Mouse (Mus musculus) midbrain, embryonic 13.5 days (tissue): ENCODE results near the gene Basp1. TPM values are rescaled to one million over a fixed set of nuclear protein-coding genes. Genes with fewer than 3 reads are reported as not detected.
"Not testable (repeated sequence)": the region's sequence is repeated elsewhere in the genome, so short reads cannot be mapped to it uniquely, and the experiment has no call there.

Source experiments
- ATAC-seq: fragments of 200-750 bp; cut with Nextera tagmentation; 2 replicates; pipeline ENCODE4 v1.8.0; 2017; ENCODE audit warnings: mild to moderate bottlenecking, moderate TSS enrichment, moderate library complexity
- H3K27ac ChIP-seq: fragments of 300-500 bp; sonication (generic); 2 replicates; pipeline ENCODE4 v1.5.1; 2015; ENCODE audit warnings: inconsistent platforms, mild to moderate bottlenecking, moderate library complexity
- H3K27me3 ChIP-seq: fragments of 300-500 bp; sonication (generic); 2 replicates; pipeline ENCODE4 v1.6.1; 2015; ENCODE audit warnings: mild to moderate bottlenecking, inconsistent platforms
- H3K36me3 ChIP-seq: fragments of 300-500 bp; sonication (generic); 2 replicates; pipeline ENCODE4 v1.6.1; 2015; ENCODE audit warnings: mild to moderate bottlenecking, inconsistent platforms
- H3K4me1 ChIP-seq: fragments of 300-500 bp; sonication (generic); replicated peaks from 2 replicates; pipeline ENCODE4 v1.6.1; 2015; ENCODE audit warnings: inconsistent platforms
- H3K4me2 ChIP-seq: fragments of 300-500 bp; sonication (generic); replicated peaks from 2 replicates; pipeline ENCODE4 v1.6.1; 2015; ENCODE audit warnings: moderate library complexity, mild to moderate bottlenecking, inconsistent platforms
- H3K4me3 ChIP-seq: fragments of 300-500 bp; sonication (generic); replicated peaks from 2 replicates; pipeline ENCODE4 v1.5.1; 2015; ENCODE audit warnings: mild to moderate bottlenecking, inconsistent platforms
- H3K9ac ChIP-seq: fragments of 300-500 bp; sonication (generic); replicated peaks from 2 replicates; pipeline ENCODE4 v1.6.1; 2015; ENCODE audit warnings: mild to moderate bottlenecking, inconsistent platforms
- H3K9me3 ChIP-seq: fragments of 300-500 bp; sonication (generic); 2 replicates; pipeline ENCODE4 v1.6.1; 2016; ENCODE audit warnings: mild to moderate bottlenecking, inconsistent platforms
- WGBS: fragments of 180-500 bp; shearing (Covaris S2); methylation state at CpG from one replicate; pipeline ENCODE4 v1.1.7; 2015; 5-methylcytosine and 5-hydroxymethylcytosine counted together
- polyA plus RNA-seq: library from polyadenylated mRNA; unstranded; fragments of >200 nt; fragmentation: Nextera tagmentation; extraction: Ambion mirVana; gene quantifications from 2 replicates; pipeline ENCODE4 v1.2.1, GENCODE M21; 2015

The Basp1 gene
- 205 and 211 TPM in 2 replicates for polyA plus RNA-seq

- under 1% methylated on average over 26 of the region's 60 CpGs for WGBS
Observed at GRCm38 (mm10) chr15:25413378-25413901, at the start of gene Basp1. Gene Basp1 (minus strand): TSS chr15:25413764.

GRCm38 (mm10) chr15:25463076-25463475 is 49.5 kb upstream of the Basp1 start:
- not testable (repeated sequence) for H3K4me2 ChIP-seq, H3K27me3 ChIP-seq, H3K9me3 ChIP-seq, ATAC-seq, H3K27ac ChIP-seq, H3K9ac ChIP-seq, H3K36me3 ChIP-seq, H3K4me1 ChIP-seq, H3K4me3 ChIP-seq

More at GRCm38 (mm10) chr15:25413378-25413901, at the start of gene Basp1:
- Histone ChIP-seq H3K9me3 (no peaks in the 10 kb centered on the region), H3K4me3 (peak within 1 kb of the TSS; percentile 100), H3K36me3 (peaks cover 7% of the 10 kb centered on the region; the same call in 1 of the 2 replicates), H3K4me1 (peaks cover 42% of the 10 kb centered on the region), H3K9ac (peak within 1 kb of the TSS; percentile 100), H3K27ac (peak within 1 kb of the TSS; percentile 100), H3K27me3 (no peaks in the 10 kb centered on the region), H3K4me2 (peak within 1 kb of the TSS; percentile 68)
- peak; percentile 44 for ATAC-seq

DNA sequence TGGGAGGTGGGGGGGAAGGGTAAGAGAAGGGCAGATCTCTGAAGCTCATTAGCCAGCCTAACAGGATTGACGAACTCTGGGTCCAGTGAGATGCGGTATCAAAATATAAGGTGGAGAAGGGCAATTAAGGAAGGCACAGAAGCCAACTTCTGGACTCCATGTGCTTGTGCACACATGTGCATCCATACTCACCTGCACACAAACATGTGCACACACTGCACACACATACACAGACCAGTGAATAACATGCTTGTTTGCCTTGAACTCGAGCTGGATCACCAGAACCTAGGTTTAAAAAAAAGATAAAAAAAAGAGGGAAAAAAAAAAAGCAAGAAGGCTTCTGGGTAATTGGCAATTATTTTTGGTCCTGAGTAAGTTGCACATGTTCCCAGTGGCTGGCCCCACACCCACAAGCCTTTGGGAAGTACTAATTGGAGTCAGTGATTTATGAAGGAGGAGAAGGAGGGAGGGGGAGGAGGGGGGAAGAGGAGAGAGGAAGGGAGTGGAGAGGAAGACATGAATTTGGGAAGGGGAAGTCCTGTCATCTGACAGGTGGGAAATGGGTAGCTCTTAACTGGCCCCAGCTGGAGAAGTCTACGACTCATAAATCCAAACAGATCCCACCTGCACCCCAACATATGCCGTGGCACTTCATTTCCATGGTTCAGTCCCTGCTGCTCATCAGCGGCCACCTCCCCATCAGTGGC is 48.6 kb upstream of the Basp1 start:
- WGBS, result 82% methylated on average over 6 of the region's 6 CpGs
- ATAC-seq, result no peak
- H3K36me3 ChIP-seq, result no peaks in the 10 kb centered on the region
- H3K4me1 ChIP-seq, result peaks cover 10% of the 10 kb centered on the region; the same call in 1 of the 2 replicates
- no peak overlapping the region for H3K27ac ChIP-seq
- no peak overlapping the region for H3K9ac ChIP-seq
- no peaks in the 10 kb centered on the region for H3K9me3 ChIP-seq
- H3K4me2 ChIP-seq, result no peak overlapping the region
- H3K4me3 ChIP-seq, result no peak overlapping the region
- H3K27me3 ChIP-seq, result no peaks in the 10 kb centered on the region

DNA sequence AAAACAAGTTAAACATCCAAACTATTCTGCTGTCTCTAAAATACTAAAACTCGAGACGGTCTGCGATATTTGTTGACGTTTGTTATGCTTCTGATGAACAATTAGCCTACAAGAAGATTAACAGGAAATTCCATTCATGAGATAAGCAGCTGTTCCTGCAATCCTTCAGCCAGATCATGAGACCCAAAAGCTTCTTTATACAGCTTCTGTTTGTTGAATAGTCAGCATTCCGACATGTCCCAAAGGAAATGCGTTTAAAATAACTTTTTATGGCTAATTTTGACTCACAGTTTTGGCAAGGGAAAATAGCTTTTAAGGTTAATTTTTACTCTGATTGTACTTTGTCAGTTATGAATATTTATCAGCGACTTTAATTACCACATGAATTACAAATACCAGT is 46.3 kb upstream of the Basp1 start:
- Histone ChIP-seq H3K9me3 (no peaks in the 10 kb centered on the region), H3K4me1 (peaks cover 10% of the 10 kb centered on the region; the same call in 1 of the 2 replicates), H3K4me2 (no peak overlapping the region), H3K36me3 (no peaks in the 10 kb centered on the region), H3K9ac (no peak overlapping the region), H3K27ac (no peak overlapping the region), H3K4me3 (no peak overlapping the region), H3K27me3 (no peaks in the 10 kb centered on the region)
- WGBS, result 35% methylated on average over 7 of the region's 7 CpGs
- no peak for ATAC-seq

DNA sequence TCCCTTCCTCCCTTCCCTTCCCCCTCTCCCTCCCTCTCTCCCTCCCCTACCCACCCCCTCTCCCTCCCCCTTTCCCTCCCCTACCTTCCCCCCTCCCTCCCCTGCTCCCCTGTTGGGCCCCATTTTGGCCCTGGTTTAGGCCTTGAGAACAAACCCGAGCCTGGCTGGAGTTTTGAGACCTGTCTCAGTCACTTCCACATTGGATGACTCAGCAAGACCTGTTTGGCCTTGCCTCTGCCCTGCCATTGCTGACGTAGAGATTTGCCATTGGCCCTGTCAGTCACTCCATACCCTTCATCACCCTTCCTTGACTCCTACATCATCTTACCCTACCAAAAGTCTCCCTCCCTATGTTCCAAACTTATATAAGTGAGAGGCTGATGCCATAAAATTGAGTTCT is 43.9 kb upstream of the Basp1 start:
- H3K36me3 ChIP-seq, result no peaks in the 10 kb centered on the region
- no peaks in the 10 kb centered on the region for H3K9me3 ChIP-seq
- H3K9ac ChIP-seq, result no peak overlapping the region
- no peak overlapping the region for H3K4me2 ChIP-seq
- no peaks in the 10 kb centered on the region for H3K27me3 ChIP-seq
- H3K27ac ChIP-seq, result no peak overlapping the region
- 81% methylated on average over 2 of the region's 2 CpGs for WGBS
- no peak for ATAC-seq
- peaks cover 10% of the 10 kb centered on the region; the same call in 1 of the 2 replicates for H3K4me1 ChIP-seq
- H3K4me3 ChIP-seq, result no peak overlapping the region

DNA sequence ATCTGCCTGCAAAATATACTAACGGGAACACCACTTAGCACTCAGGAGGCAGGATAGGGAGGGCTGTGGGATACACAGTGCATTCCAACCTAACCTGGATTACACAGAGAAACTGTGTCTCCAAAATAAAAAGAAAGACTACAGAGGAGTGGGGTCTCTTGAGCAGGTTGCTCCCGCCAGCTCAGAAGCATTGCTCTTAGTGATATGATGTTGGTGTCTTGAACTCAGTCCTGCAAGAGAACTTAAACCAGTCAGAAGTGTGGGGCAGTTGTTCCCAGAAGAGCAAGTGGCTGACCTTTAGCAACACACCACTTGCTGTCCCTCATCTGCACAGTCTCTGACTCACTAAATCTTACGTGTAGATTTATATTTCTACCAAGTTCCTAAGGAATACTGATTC is 40.0 kb upstream of the Basp1 start:
- H3K9ac ChIP-seq, result no peak overlapping the region
- no peaks in the 10 kb centered on the region for H3K36me3 ChIP-seq
- H3K4me2 ChIP-seq, result no peak overlapping the region
- H3K27ac ChIP-seq, result no peak overlapping the region
- H3K4me1 ChIP-seq, result no peaks in the 10 kb centered on the region
- no peak overlapping the region for H3K4me3 ChIP-seq
- 95% methylated on average over 3 of the region's 3 CpGs for WGBS
- H3K9me3 ChIP-seq, result no peaks in the 10 kb centered on the region
- no peaks in the 10 kb centered on the region for H3K27me3 ChIP-seq
- ATAC-seq, result no peak

DNA sequence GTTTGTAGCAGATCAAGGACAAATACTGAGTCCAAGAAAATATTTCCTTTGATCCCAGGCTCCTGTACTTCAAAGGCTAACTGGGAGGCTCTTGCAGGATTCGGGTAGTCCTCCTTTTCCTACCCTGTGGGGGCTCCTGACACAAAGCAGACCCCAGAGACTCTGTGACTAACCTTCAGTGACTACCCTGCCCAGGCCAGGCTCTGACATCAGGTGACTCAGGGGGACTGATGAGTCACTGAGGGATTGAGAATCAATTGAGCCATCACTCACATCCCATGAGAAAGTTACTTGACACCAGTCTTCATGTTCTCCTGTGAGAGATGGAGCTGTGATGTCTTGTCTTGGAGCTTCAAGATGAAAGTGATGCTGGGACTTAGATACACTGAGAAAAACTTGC is 35.8 kb upstream of the Basp1 start:
- H3K9ac ChIP-seq, result no peak overlapping the region
- no peaks in the 10 kb centered on the region for H3K9me3 ChIP-seq
- 56% methylated on average over 1 of the region's 1 CpGs for WGBS
- no peaks in the 10 kb centered on the region for H3K36me3 ChIP-seq
- no peak overlapping the region for H3K4me2 ChIP-seq
- no peak overlapping the region for H3K4me3 ChIP-seq
- ATAC-seq, result no peak
- peaks cover 5% of the 10 kb centered on the region; the same call in 1 of the 2 replicates for H3K27me3 ChIP-seq
- H3K27ac ChIP-seq, result no peak overlapping the region
- H3K4me1 ChIP-seq, result peaks cover 10% of the 10 kb centered on the region

DNA sequence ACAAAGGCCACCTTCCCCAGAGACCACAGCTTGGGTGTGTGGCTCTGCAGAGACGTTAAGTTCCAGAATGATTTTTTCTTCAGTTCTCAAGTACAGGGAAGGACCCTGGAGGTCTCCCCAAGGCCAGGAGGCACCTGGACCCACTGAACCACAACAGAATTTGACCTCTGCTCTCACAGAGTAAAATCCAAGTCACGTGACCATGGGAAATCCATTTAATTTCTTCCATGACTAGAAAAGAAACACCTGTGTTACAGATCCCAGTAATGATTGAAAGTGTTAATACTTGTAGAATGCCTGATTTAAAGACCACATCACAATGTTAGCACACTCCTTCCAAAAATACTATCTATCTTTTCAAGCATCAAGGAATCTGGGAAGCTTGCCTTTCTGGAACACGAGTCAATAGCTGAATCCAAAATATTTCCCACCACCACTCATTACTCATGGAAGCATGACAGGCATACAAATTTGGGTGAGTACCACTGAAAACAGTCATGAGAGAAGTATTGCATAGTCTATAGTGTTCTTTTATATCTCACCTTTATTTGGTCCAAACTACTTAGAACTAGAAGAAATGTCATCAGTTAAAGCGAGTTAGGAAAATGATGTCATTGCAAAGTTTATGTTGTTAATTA is 35.3 kb upstream of the Basp1 start:
- H3K27ac ChIP-seq, result no peak overlapping the region
- H3K4me2 ChIP-seq, result no peak overlapping the region
- no peak for ATAC-seq

DNA sequence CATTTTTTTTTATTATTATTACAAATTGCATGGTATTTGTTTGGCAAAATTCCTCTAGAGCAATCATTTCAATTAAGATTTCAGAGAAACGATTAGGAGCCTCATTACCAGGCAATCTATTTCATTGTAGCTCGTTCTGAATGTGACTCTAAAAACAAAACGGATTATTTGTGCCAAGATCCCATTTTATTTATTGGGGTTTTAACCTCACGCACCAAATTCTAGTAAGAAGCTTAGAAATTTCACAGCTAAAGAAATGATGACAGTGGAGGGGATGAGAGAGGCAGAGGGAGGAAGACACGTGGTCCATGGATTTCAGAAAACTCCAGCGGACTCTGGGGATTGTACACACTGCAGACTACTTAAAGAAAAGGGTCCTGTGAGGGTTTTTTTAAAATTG is 33.6 kb upstream of the Basp1 start:
- no peak overlapping the region for H3K4me3 ChIP-seq
- H3K4me1 ChIP-seq, result peaks cover 10% of the 10 kb centered on the region
- no peaks in the 10 kb centered on the region for H3K9me3 ChIP-seq
- no peak for ATAC-seq
- H3K9ac ChIP-seq, result no peak overlapping the region
- peaks cover 13% of the 10 kb centered on the region for H3K27me3 ChIP-seq
- no peak overlapping the region for H3K27ac ChIP-seq
- no peaks in the 10 kb centered on the region for H3K36me3 ChIP-seq
- H3K4me2 ChIP-seq, result no peak overlapping the region
- 75% methylated on average over 6 of the region's 6 CpGs for WGBS

More for the DNA sequence above, 35.3 kb upstream of the Basp1 start:
- no peak overlapping the region for H3K4me3 ChIP-seq
- H3K9me3 ChIP-seq, result no peaks in the 10 kb centered on the region
- H3K9ac ChIP-seq, result no peak overlapping the region
- 82% methylated on average over 4 of the region's 4 CpGs for WGBS
- H3K27me3 ChIP-seq, result peaks cover 6% of the 10 kb centered on the region; the same call in 1 of the 2 replicates
- H3K36me3 ChIP-seq, result no peaks in the 10 kb centered on the region
- H3K4me1 ChIP-seq, result peaks cover 10% of the 10 kb centered on the region

DNA sequence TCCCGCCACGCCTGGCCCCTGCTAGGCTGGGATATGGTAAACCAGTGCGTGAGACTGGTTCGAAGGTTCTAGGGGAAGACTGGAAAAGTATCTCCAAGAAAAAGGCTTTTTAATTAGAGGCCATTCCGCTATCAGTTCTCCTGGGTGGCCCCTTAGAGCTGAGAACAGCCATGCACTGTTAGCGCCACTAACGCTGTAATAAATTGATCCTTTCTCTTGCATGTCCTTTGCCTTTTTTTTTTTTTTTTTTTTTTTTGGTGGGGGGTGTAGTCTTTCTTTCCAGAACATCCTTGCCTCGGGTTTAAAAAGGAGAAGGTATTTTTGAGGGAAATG is 32.6 kb upstream of the Basp1 start:
- Histone ChIP-seq H3K27me3 (peaks cover 13% of the 10 kb centered on the region), H3K4me1 (peaks cover 19% of the 10 kb centered on the region), H3K4me3 (no peak overlapping the region), H3K9ac (no peak overlapping the region), H3K9me3 (no peaks in the 10 kb centered on the region), H3K27ac (no peak overlapping the region), H3K36me3 (no peaks in the 10 kb centered on the region), H3K4me2 (peak overlapping the region; percentile 40)
- no peak; the same call in none of the 2 replicates for ATAC-seq
- 26% methylated on average over 8 of the region's 8 CpGs for WGBS

DNA sequence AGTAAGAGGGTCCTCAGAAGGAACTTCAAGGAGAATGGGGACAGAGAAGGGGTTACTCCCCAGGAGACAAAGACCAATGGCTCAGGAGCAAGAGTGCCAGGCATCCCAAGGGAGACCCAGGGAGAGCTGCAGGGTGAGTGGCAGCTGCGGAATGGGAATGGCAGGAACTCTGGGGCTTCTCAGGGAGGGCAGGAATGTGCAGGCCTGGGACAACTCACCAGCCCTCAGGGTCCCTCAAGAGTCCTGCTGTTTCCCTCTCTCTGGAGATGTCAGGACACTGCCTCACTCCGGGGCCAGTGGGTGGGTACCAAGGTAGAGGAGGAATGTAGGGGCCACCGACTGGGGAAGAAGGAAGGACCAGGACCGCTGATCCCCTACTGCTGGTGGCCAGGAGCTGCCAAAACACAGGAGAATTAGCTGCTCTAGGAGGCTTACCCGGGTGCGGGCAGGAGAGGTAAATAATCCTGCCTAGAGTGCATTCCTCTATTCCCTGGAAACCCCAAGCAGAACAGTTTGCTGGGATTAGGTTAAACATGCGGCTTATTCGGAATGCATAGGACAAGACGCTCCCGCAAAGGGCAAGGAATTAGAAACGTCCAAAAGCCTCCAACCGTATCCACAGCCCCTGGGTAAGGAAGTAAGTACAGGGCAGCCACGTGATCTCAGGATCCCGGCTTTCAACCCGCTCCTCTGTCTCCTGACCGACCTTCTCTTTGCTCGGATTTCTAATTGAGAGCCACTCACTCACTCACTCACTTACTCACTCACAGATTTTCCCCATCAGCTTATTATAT is 32.0 kb upstream of the Basp1 start:
- Histone ChIP-seq H3K27ac (no peak overlapping the region), H3K4me3 (no peak overlapping the region), H3K4me2 (peak overlapping the region; percentile 40), H3K9ac (no peak overlapping the region; the same call in 1 of the 2 replicates), H3K36me3 (no peaks in the 10 kb centered on the region), H3K27me3 (peaks cover 13% of the 10 kb centered on the region), H3K9me3 (no peaks in the 10 kb centered on the region), H3K4me1 (peaks cover 20% of the 10 kb centered on the region)
- WGBS, result 7% methylated on average over 17 of the region's 17 CpGs
- ATAC-seq, result peak; percentile 62

DNA sequence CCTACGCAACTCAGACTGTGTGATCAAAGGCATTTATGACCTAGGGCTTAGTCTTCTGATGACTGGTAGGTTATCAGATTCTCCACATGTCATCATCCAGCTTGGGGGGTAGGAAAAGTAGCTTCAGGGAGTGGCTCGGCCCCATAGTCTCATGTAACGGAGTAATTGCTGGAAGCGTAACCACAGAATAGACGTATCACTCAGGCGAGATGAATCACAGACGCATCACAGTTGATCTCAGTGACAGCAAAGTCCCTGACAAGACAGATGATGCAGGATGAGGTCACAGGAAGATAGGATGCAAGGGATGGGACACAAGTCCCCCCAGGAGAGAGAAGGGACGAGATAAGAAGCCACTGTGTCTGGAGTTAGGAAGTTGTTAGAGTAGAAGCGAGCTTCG is 30.6 kb upstream of the Basp1 start:
- no peak for ATAC-seq
- Histone ChIP-seq H3K4me3 (no peak overlapping the region), H3K4me2 (no peak overlapping the region), H3K4me1 (peaks cover 20% of the 10 kb centered on the region), H3K9me3 (no peaks in the 10 kb centered on the region), H3K27ac (no peak overlapping the region), H3K36me3 (no peaks in the 10 kb centered on the region), H3K27me3 (peaks cover 17% of the 10 kb centered on the region), H3K9ac (no peak overlapping the region)
- 85% methylated on average over 10 of the region's 10 CpGs for WGBS
